Mouse (Mus musculus): Measurements from ENCODE around the gene Poc1b. TPM values are rescaled to one million over a fixed set of nuclear protein-coding genes. Genes with fewer than 3 reads are reported as not detected.

Poc1b gene
- total and polyA plus RNA-seq, 2 experiments from 2014 or later = 12.0 to 12.4 TPM

DNA sequence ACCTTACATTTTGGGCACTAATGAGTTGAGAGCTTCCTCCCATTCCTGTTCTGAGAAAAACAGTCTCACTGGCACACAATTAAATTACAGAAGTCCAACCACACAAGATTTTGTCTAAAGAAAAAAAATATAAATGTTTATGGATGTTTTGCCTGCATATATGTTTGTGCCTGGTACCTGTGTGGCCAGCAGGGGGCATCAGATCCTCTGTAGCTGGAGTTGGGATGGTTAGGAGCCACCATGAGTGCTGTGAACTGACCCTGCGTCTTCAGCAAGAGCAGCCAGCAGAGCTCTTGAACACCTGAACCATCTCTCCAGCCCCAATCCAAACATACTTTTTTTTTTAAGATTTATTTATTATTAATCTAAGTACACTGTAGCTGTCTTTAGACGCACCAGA lies 71.3 kb downstream of the Poc1b start:
- TF ChIP-seq CTCF (IDR thresholded peaks at IDR 0.05; ENCODE audit: low read depth) = no peak
- H3K9me3 ChIP-seq (ENCODE audit: low read length) = no peaks in the 10 kb centered on the region
- H3K4me2 ChIP-seq (ENCODE audit: low read depth) = no peak overlapping the region
- no peaks in the 10 kb centered on the region for H3K4me1 ChIP-seq (ENCODE audit: insufficient read depth)
- no peaks in the 10 kb centered on the region for H3K36me3 ChIP-seq (ENCODE audit: insufficient read depth)
- 96% methylated on average over 2 of the region's 2 CpGs for WGBS
- no peak overlapping the region for H3K9ac ChIP-seq
- ATAC-seq (no peak), DNase-seq (no peak)
- H3K27ac ChIP-seq (ENCODE audit: low read depth, low read length) = no peak overlapping the region
- H3K27me3 ChIP-seq (ENCODE audit: insufficient read depth, low read length) = no peaks in the 10 kb centered on the region
- no peak overlapping the region for H3K4me3 ChIP-seq (ENCODE audit: low read depth, low read length)

GRCm38 (mm10) chr10:99179122-99179521 lies 72.3 kb downstream of the Poc1b start:
- WGBS = 89% methylated on average over 5 of the region's 5 CpGs
- no peak for TF ChIP-seq CTCF (IDR thresholded peaks at IDR 0.05; ENCODE audit: low read depth)
- H3K4me3 ChIP-seq (ENCODE audit: low read depth, low read length) = no peak overlapping the region

DNA sequence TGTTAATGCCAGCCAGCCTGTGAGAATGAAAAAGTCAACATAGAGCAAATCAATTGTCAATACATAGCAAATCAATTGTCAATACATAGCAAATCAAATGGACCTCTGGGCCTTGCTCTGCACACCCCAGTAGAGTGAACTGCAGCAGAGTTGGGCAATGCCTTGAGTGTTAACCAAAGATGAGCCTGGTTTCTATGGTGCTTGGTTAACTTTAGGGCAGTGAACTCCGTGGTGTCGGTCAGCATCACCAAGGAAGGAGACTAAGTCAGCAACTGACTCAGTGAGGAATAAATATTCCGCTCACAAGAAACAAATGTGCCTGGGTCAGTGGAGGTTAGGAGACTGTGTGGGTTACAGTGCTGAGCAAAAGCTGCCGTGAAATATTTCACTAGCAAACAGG lies 72.7 kb downstream of the Poc1b start:
- no peak overlapping the region for H3K4me3 ChIP-seq (ENCODE audit: low read depth, low read length)
- H3K4me1 ChIP-seq (ENCODE audit: insufficient read depth) = no peaks in the 10 kb centered on the region
- H3K27me3 ChIP-seq (ENCODE audit: insufficient read depth, low read length) = no peaks in the 10 kb centered on the region
- 92% methylated on average over 4 of the region's 4 CpGs for WGBS
- H3K9ac ChIP-seq = no peak overlapping the region
- H3K4me2 ChIP-seq (ENCODE audit: low read depth) = no peak overlapping the region
- no peak for TF ChIP-seq CTCF (IDR thresholded peaks at IDR 0.05; ENCODE audit: low read depth)
- no peak overlapping the region for H3K27ac ChIP-seq (ENCODE audit: low read depth, low read length)
- no peaks in the 10 kb centered on the region for H3K9me3 ChIP-seq (ENCODE audit: low read length)
- DNase-seq (no peak), ATAC-seq (no peak)
- H3K36me3 ChIP-seq (ENCODE audit: insufficient read depth) = no peaks in the 10 kb centered on the region

More at GRCm38 (mm10) chr10:99179122-99179521, 72.3 kb downstream of the Poc1b start:
- H3K27ac ChIP-seq (ENCODE audit: low read depth, low read length) = no peak overlapping the region
- H3K9me3 ChIP-seq (ENCODE audit: low read length) = no peaks in the 10 kb centered on the region
- H3K9ac ChIP-seq = no peak overlapping the region
- no peaks in the 10 kb centered on the region for H3K36me3 ChIP-seq (ENCODE audit: insufficient read depth)
- H3K4me1 ChIP-seq (ENCODE audit: insufficient read depth) = no peaks in the 10 kb centered on the region
- DNase-seq (no peak), ATAC-seq (no peak)
- H3K4me2 ChIP-seq (ENCODE audit: low read depth) = no peak overlapping the region
- H3K27me3 ChIP-seq (ENCODE audit: insufficient read depth, low read length) = no peaks in the 10 kb centered on the region

DNA sequence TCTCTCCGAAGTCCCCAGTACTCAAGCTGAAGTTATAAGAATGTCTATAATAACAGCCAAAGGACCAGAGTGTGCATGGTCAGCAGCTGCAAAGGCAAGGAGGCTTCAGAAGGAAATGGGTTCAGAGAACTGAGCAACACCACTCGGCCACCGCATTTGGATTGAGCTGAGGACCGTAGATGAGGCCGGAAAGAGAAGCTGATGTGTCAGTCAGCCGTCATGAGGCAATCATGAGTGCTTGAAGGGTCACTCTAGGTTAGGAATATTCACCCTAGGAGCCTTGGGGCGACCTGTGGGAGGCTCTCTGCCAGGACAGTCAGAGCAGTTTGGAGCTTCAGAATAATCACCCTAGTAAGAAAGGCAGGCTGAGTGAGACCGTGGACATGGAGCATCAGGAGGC lies 74.7 kb downstream of the Poc1b start:
- H3K9ac ChIP-seq = no peak overlapping the region
- H3K27me3 ChIP-seq (ENCODE audit: insufficient read depth, low read length) = no peaks in the 10 kb centered on the region
- H3K9me3 ChIP-seq (ENCODE audit: low read length) = no peaks in the 10 kb centered on the region
- no peaks in the 10 kb centered on the region for H3K4me1 ChIP-seq (ENCODE audit: insufficient read depth)
- H3K27ac ChIP-seq (ENCODE audit: low read depth, low read length) = no peak overlapping the region
- no peak for TF ChIP-seq CTCF (IDR thresholded peaks at IDR 0.05; ENCODE audit: low read depth)
- WGBS = 89% methylated on average over 8 of the region's 8 CpGs
- ATAC-seq = no peak
- no peaks in the 10 kb centered on the region for H3K36me3 ChIP-seq (ENCODE audit: insufficient read depth)
- H3K4me2 ChIP-seq (ENCODE audit: low read depth) = no peak overlapping the region
- no peak for DNase-seq
- H3K4me3 ChIP-seq (ENCODE audit: low read depth, low read length) = no peak overlapping the region

- Histone ChIP-seq H3K9ac (no peak overlapping the region), H3K27me3 (ENCODE audit: insufficient read depth, low read length) (no peaks in the 10 kb centered on the region), H3K9me3 (ENCODE audit: low read length) (no peaks in the 10 kb centered on the region), H3K27ac (ENCODE audit: low read depth, low read length) (no peak overlapping the region), H3K4me1 (ENCODE audit: insufficient read depth) (no peaks in the 10 kb centered on the region), H3K4me2 (ENCODE audit: low read depth) (no peak overlapping the region), H3K36me3 (ENCODE audit: insufficient read depth) (no peaks in the 10 kb centered on the region), H3K4me3 (ENCODE audit: low read depth, low read length) (no peak overlapping the region)
- TF ChIP-seq CTCF (IDR thresholded peaks at IDR 0.05; ENCODE audit: low read depth) = no peak
- ATAC-seq = no peak
- 67% methylated on average over 5 of the region's 5 CpGs for WGBS
- DNase-seq = no peak
Observed at GRCm38 (mm10) chr10:99182107-99182506, 75.3 kb downstream of the Poc1b start.

DNA sequence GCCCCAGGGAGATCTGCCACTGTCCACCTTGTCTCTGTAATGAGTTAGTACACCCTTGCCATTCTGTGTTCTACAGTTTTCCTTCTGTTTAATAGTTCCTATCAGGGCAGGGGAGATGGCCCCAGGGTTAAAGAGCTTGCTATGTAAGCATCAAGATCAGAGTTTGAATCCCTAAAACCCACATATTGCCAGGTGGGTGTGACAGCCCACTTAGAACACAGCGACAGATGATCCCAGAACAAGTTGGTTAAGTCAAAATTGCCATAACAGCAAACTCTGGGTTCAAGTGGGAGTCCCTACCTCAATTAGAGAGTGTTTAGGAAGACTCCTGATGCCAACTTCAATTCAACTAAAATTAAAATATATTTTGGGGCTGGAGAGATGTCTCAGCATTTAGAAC lies 81.3 kb downstream of the Poc1b start:
- Histone ChIP-seq H3K4me1 (ENCODE audit: insufficient read depth) (no peaks in the 10 kb centered on the region), H3K9ac (no peak overlapping the region), H3K9me3 (ENCODE audit: low read length) (no peaks in the 10 kb centered on the region), H3K36me3 (ENCODE audit: insufficient read depth) (no peaks in the 10 kb centered on the region), H3K27me3 (ENCODE audit: insufficient read depth, low read length) (no peaks in the 10 kb centered on the region), H3K4me3 (ENCODE audit: low read depth, low read length) (no peak overlapping the region), H3K27ac (ENCODE audit: low read depth, low read length) (no peak overlapping the region), H3K4me2 (ENCODE audit: low read depth) (no peak overlapping the region)
- ATAC-seq (no peak), DNase-seq (no peak)
- no peak for TF ChIP-seq CTCF (IDR thresholded peaks at IDR 0.05; ENCODE audit: low read depth)
- WGBS = 94% methylated on average over 1 of the region's 1 CpGs

- Histone ChIP-seq H3K9me3 (ENCODE audit: low read length) (no peaks in the 10 kb centered on the region), H3K27ac (ENCODE audit: low read depth, low read length) (no peak overlapping the region), H3K9ac (no peak overlapping the region), H3K4me3 (ENCODE audit: low read depth, low read length) (no peak overlapping the region), H3K36me3 (ENCODE audit: insufficient read depth) (no peaks in the 10 kb centered on the region), H3K4me1 (ENCODE audit: insufficient read depth) (no peaks in the 10 kb centered on the region), H3K27me3 (ENCODE audit: insufficient read depth, low read length) (no peaks in the 10 kb centered on the region), H3K4me2 (ENCODE audit: low read depth) (no peak overlapping the region)
- ATAC-seq (no peak), DNase-seq (no peak)
- 91% methylated on average over 21 of the region's 21 CpGs for WGBS
- no peak for TF ChIP-seq CTCF (IDR thresholded peaks at IDR 0.05; ENCODE audit: low read depth)
Observed at GRCm38 (mm10) chr10:99188656-99189603, 82.1 kb downstream of the Poc1b start.
